Mouse (Mus musculus) spleen, adult 2 months (tissue): ENCODE results near the gene Misp. TPM values are rescaled to one million over a fixed set of nuclear protein-coding genes. Genes with fewer than 3 reads are reported as not detected.

Source experiments
- DNase-seq, 2 experiments: peaks; one replicate each; pipeline versions ENCODE4 v3.0.0 to v3.0.0-alpha.2; 2012 to 2021; ENCODE audit warnings: low spot score in 2 of 2, low read depth in 1 of 2
- H3K27ac ChIP-seq: fragments of 200-500 bp; 2 replicates; pipeline ENCODE4 v1.5.1; 2012; ENCODE audit warnings: low read length, inconsistent platforms; ENCODE audit not compliant: insufficient read depth
- H3K27me3 ChIP-seq: fragments of 200-500 bp; 2 replicates; pipeline ENCODE4 v1.6.1; 2012; ENCODE audit warnings: mild to moderate bottlenecking, moderate library complexity, low read length, inconsistent platforms; ENCODE audit not compliant: control insufficient read depth, insufficient read depth
- H3K36me3 ChIP-seq: fragments of 200-500 bp; 2 replicates; pipeline ENCODE4 v1.6.1; 2012; ENCODE audit warnings: mild to moderate bottlenecking, low read length, inconsistent platforms; ENCODE audit not compliant: control insufficient read depth, insufficient read depth
- H3K4me1 ChIP-seq: fragments of 200-500 bp; 2 replicates; pipeline ENCODE4 v1.6.1; 2011; ENCODE audit warnings: inconsistent platforms; ENCODE audit not compliant: control insufficient read depth, insufficient read depth, insufficient read length
- H3K4me3 ChIP-seq: fragments of 200-500 bp; 2 replicates; pipeline ENCODE4 v1.5.1; 2011; ENCODE audit warnings: mild to moderate bottlenecking, inconsistent platforms; ENCODE audit not compliant: insufficient read depth, insufficient read length; ENCODE audit errors: extremely low read depth
- CTCF ChIP-seq: fragments of 200-500 bp; IDR thresholded peaks from 2 replicates; pipeline ENCODE4 v1.5.1; 2011; ENCODE audit warnings: mild to moderate bottlenecking, inconsistent platforms; ENCODE audit not compliant: insufficient read depth, insufficient read length, insufficient replicate concordance; ENCODE audit errors: extremely low read depth
- POLR2A ChIP-seq: fragments of 200-500 bp; IDR thresholded peaks from 2 replicates; pipeline ENCODE4 v1.6.1; 2011; ENCODE audit warnings: low read depth, low read length, inconsistent platforms
- WGBS: fragments of 180-500 bp; shearing (Covaris S2); methylation state at CpG from one replicate; pipeline ENCODE4 v1.1.7; 2018; 5-methylcytosine and 5-hydroxymethylcytosine counted together
- polyA plus RNA-seq: library from polyadenylated mRNA; depleted of rRNA; stranded (reverse); fragments of >200 nt; gene quantifications from 2 replicates; pipeline ENCODE4 v1.2.3, GENCODE M21; 2012

Misp gene
- polyA plus RNA-seq, 1 experiment: 0.07 TPM

DNA sequence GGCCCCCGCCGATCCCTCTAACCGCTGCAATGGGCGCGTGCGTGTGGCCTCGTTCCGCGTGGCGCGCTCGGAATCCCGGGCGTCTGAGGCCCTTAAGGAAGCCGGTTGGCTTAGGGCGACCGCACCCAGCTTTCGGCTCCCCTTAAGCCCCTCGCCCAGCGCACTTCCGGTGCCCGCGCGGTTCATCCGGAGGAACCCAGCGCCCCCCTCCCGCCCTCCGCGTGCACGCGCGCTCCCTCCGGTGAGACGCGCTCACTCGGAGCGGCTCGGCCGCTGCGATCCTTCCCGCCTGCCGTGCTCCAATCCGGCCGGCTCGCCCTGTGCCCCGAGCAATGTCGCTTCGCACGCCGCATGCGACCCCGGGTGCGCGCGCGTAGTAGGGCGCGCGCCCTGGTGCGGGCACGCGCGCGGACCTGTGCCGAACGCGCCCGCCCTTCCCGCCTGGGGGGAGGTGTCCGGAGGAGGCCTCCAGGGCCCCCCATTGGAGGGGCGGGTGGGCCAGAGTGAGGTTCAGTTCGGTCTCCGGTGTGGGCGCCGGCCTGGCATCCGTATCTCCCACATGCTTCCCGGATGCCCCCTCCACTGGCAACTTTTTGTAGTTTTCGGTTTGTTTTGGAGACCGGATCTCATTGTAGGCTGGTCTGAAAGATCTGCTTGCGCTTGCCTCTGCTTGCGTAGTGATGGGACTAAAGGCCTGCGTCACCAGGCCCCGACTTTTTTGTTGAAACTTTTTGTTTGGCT, 34.2 kb downstream of the Misp start:
- peaks cover 19% of the 10 kb centered on the region for H3K36me3 ChIP-seq
- no peaks in the 10 kb centered on the region for H3K27me3 ChIP-seq
- H3K27ac ChIP-seq: peak overlapping the region; percentile 99
- DNase-seq: peak; percentile 36 to 74
- H3K4me3 ChIP-seq: peak overlapping the region; percentile 94
- no peak for TF ChIP-seq POLR2A
- no peak for TF ChIP-seq CTCF
- under 1% methylated on average over 83 of the region's 83 CpGs for WGBS
- peaks cover 43% of the 10 kb centered on the region for H3K4me1 ChIP-seq

DNA sequence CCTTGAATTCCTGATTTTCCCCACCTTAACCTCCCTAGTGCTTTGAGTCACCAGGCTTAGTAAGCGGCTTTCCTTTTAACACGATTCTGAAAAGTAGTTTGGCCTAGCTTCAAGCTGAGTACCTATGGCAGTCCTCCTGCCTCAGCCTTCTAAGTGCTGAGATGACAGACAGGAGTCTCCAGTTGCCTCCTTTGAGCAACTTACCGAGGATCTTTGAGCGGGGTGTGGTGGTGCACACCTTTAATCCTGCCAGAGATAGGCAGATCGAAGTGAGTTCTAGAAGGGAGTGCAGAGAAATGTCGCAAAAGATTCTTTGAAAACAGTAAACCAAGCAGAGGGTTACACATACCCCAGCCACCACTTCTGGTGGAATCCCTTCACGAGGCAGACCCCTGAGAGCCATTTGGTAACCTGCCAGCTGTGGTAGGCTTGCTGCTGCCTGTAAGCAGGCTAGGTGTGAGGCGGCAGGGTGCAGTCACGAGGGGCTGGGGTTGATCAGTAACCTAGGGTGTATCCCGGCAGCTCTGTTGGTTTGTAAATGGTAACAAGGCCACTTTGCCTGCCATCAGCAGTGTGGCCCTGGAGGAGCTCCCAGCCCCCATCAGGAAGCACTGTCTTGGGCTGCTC, 34.9 kb downstream of the Misp start:
- H3K36me3 ChIP-seq: peaks cover 26% of the 10 kb centered on the region
- peaks cover 39% of the 10 kb centered on the region for H3K4me1 ChIP-seq
- TF ChIP-seq POLR2A (no peak), CTCF (no peak)
- peak overlapping the region; percentile 99 for H3K27ac ChIP-seq
- no peaks in the 10 kb centered on the region for H3K27me3 ChIP-seq
- peak overlapping the region; percentile 94 for H3K4me3 ChIP-seq
- WGBS: under 1% methylated on average over 10 of the region's 10 CpGs
- no peak for DNase-seq

DNA sequence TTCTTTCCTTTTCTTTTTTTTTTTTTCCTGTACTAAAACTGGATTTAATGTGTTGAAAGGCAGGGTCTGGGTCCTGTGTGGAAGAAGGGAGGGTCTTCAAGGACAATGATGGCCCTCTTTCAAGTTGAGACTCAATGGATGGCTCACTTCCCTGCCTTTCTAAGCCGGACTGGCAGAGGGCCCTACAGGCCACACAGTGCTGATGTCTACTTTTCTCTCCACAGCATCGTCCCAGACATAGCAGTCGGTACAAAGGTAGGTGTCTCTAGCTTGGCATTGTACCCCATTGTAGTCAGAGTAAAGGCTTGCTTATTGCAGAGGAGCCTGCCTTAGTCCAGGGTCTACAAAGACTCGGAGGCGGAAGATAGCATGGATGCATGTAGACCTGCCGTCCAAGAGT, 35.5 kb downstream of the Misp start:
- Histone ChIP-seq H3K4me3 (peak overlapping the region; percentile 34), H3K27me3 (no peaks in the 10 kb centered on the region), H3K36me3 (peaks cover 32% of the 10 kb centered on the region), H3K4me1 (peaks cover 39% of the 10 kb centered on the region), H3K27ac (peak overlapping the region; percentile 34; the same call in 1 of the 2 replicates)
- no peak for TF ChIP-seq POLR2A
- TF ChIP-seq CTCF: no peak
- DNase-seq: no peak
- WGBS: 19% methylated on average over 6 of the region's 6 CpGs

DNA sequence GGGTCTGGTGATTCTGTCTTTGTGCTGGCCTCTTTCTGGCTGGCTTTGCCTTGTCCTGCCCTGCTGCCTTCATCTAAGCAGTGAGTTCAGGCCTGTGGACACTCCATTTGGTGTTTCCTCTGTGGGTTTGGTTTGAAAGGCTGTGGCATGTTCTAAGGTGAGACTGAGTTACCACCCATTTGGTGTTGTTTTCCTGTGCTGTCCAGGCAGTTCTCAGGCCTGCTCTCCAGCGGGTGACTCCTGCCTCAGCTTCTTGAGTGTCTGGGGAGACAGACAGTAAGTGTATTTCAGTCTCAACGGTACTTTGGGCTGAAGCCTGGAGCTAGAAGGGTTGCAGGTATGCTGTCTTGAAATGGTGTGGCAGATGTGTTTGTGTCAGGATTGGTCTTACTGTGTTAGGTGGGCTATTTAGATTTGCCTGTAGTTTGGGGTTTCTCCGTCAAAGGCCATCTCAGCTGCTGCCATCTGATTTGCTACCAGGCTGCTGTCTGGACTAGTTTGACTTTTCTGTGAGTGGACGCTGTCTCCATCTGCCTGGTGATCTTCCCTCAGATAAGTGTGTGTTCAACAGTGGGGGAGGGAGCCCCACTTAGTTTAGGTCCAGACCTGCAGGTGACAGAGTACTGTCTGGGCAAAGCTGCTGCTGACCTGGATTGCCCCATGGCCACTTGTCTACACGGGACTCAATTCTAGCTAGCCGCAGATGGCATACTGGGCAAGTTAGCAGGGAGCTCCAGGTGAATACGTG, 36.1 kb downstream of the Misp start:
- Histone ChIP-seq H3K27me3 (no peaks in the 10 kb centered on the region), H3K36me3 (peaks cover 36% of the 10 kb centered on the region), H3K4me3 (peak overlapping the region; percentile 34), H3K27ac (peak overlapping the region; percentile 34; the same call in 1 of the 2 replicates), H3K4me1 (peaks cover 34% of the 10 kb centered on the region)
- no peak for DNase-seq
- 12% methylated on average over 7 of the region's 7 CpGs for whole genome bisulfite sequencing
- TF ChIP-seq POLR2A (no peak), CTCF (no peak)

DNA sequence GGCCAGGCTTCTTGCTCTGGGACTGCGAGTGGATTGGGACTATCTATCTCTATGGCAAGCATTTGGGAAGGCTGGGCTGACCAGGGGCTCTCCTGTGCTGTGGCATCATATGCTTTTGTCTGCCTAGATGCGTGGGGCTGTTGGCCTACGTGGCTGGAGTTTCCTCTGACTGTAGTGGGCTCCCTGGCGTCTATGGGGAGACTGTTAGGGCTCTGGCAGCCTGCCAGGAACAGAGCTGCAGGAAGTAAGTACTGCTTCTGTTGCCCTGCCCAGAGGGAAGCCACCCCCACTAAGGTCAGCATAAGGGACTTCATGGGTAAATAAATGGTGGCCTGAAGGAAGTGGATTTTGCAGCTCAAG, 36.6 kb downstream of the Misp start:
- H3K27me3 ChIP-seq: no peaks in the 10 kb centered on the region
- TF ChIP-seq CTCF: no peak
- no peak for TF ChIP-seq POLR2A
- H3K27ac ChIP-seq: peak overlapping the region; percentile 34; the same call in 1 of the 2 replicates
- no peak overlapping the region; the same call in 1 of the 2 replicates for H3K4me3 ChIP-seq
- DNase-seq: peak; percentile 41 to 70
- peaks cover 28% of the 10 kb centered on the region for H3K4me1 ChIP-seq
- WGBS: 4% methylated on average over 4 of the region's 4 CpGs
- H3K36me3 ChIP-seq: peaks cover 41% of the 10 kb centered on the region

DNA sequence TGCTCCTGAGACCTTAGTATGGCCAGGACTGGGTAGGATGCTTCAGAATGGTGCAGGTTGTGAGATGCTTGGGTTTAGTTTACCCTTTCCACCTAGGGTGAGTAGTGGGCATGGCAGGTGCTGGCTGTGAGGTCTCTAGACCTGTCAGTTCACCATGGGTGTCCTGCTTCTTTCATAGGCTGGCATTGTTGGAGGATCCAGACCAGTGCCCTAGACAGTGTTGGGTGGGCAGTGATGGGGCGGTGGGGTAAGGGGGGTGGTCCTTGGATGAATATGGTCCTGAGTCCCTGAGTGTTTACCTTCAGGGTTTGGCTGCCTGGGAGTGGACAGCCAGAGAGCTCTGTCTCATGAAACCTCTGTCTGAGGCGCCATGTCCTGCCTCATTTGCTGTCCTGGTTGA, 37.1 kb downstream of the Misp start:
- Histone ChIP-seq H3K4me3 (no peak overlapping the region), H3K36me3 (peaks cover 46% of the 10 kb centered on the region), H3K27ac (no peak overlapping the region), H3K27me3 (no peaks in the 10 kb centered on the region), H3K4me1 (peaks cover 24% of the 10 kb centered on the region)
- no peak for DNase-seq
- TF ChIP-seq CTCF (no peak), POLR2A (no peak)
- WGBS: 80% methylated on average over 2 of the region's 2 CpGs
